Mouse (Mus musculus) hindbrain, postnatal 0 days (tissue): ENCODE results near the gene Wdr20. TPM values are rescaled to one million over a fixed set of nuclear protein-coding genes. Genes with fewer than 3 reads are reported as not detected.

Experiments used
- ATAC-seq: fragments of 200-750 bp; cut with Nextera tagmentation; 2 replicates; pipeline ENCODE4 v1.8.0; 2017; ENCODE audit warnings: mild to moderate bottlenecking, moderate TSS enrichment, moderate library complexity
- DNase-seq: peaks from one replicate; pipeline ENCODE4 v3.0.0-alpha.2; 2015; ENCODE audit warnings: low spot score
- H3K27ac ChIP-seq: fragments of 300-500 bp; sonication (generic); 2 replicates; pipeline ENCODE4 v1.5.1; 2014; ENCODE audit warnings: mild to moderate bottlenecking
- H3K27me3 ChIP-seq: fragments of 300-500 bp; sonication (generic); 2 replicates; pipeline ENCODE4 v1.6.1; 2014; ENCODE audit warnings: low read length, mixed read lengths; ENCODE audit not compliant: insufficient read depth
- H3K36me3 ChIP-seq: fragments of 300-500 bp; sonication (generic); 2 replicates; pipeline ENCODE4 v1.6.1; 2014; ENCODE audit warnings: low read length, mixed read lengths; ENCODE audit not compliant: insufficient read depth
- H3K4me1 ChIP-seq: fragments of 300-500 bp; sonication (generic); 2 replicates; pipeline ENCODE4 v1.6.1; 2014; ENCODE audit warnings: antibody characterized with exemption, low read length, mixed read lengths; ENCODE audit not compliant: insufficient read depth
- H3K4me2 ChIP-seq: fragments of 300-500 bp; sonication (generic); 2 replicates; pipeline ENCODE4 v1.6.1; 2014; ENCODE audit warnings: low read depth, mild to moderate bottlenecking, low read length, moderate library complexity, mixed read lengths
- H3K4me3 ChIP-seq: fragments of 300-500 bp; sonication (generic); 2 replicates; pipeline ENCODE4 v1.5.1; 2014; ENCODE audit warnings: low read length
- H3K9ac ChIP-seq: fragments of 300-500 bp; sonication (generic); replicated peaks from 2 replicates; pipeline ENCODE4 v1.6.1; 2014; ENCODE audit warnings: mild to moderate bottlenecking, low read length, moderate library complexity, mixed read lengths
- H3K9me3 ChIP-seq: fragments of 300-500 bp; sonication (generic); 2 replicates; pipeline ENCODE4 v1.6.1; 2016; ENCODE audit warnings: low read length, mixed read lengths
- CTCF ChIP-seq: IDR thresholded peaks from 2 replicates; pipeline ENCODE4 v1.5.1; 2016; ENCODE audit warnings: antibody characterized with exemption, control low read depth, low read depth
- WGBS: fragments of 180-500 bp; shearing (Covaris S2); extraction: QIAGEN DNeasy Blood & Tissue Kit; methylation state at CpG from one replicate; pipeline ENCODE4 v1.1.7; 2014; 5-methylcytosine and 5-hydroxymethylcytosine counted together
- polyA plus RNA-seq: library from polyadenylated mRNA; unstranded; fragments of >200 nt; fragmentation: Nextera tagmentation; extraction: Ambion mirVana; gene quantifications from 2 replicates; pipeline ENCODE4 v1.2.1, GENCODE M21; 2015
- total RNA-seq: library from RNA; depleted of rRNA; stranded (reverse); fragments of >200 nt; gene quantifications from 2 replicates; pipeline ENCODE4 v1.2.3, GENCODE M21; 2014

Gene Wdr20
- total and polyA plus RNA-seq, 2 experiments from 2014 or later = 17.1 to 28.8 TPM

- 0 out of 2 replicates have a peak, but pooled peaks cover 6% of the 10 kb centered on the region for H3K4me1 ChIP-seq
- H3K9me3 ChIP-seq = no peaks in the 10 kb centered on the region
- under 1% methylated on average over 71 of the region's 71 CpGs for WGBS
- ATAC-seq (peak; percentile 90), DNase-seq (peak; percentile 98)
- H3K27me3 ChIP-seq = no peaks in the 10 kb centered on the region
- peak within 1 kb of the TSS; percentile 66 for H3K4me3 ChIP-seq
- no peak for TF ChIP-seq CTCF
- H3K27ac ChIP-seq = peak within 1 kb of the TSS; percentile 22; the same call in 1 of the 2 replicates
- H3K4me2 ChIP-seq = peak within 1 kb of the TSS; percentile 65
- no peaks in the 10 kb centered on the region for H3K36me3 ChIP-seq
- H3K9ac ChIP-seq = peak within 1 kb of the TSS; percentile 45
These were observed 102.8 kb downstream of the Wdr20 start, which contains the start of gene Mok for GRCm38 (mm10) chr12:110840348-110841198. TSS of gene Mok (minus strand) at chr12:110840939.

- no peak for TF ChIP-seq CTCF
- Histone ChIP-seq H3K4me1 (0 out of 2 replicates have a peak, but pooled peaks cover 5% of the 10 kb centered on the region), H3K9ac (no peak overlapping the region), H3K4me3 (no peak overlapping the region), H3K36me3 (no peaks in the 10 kb centered on the region), H3K4me2 (no peak overlapping the region), H3K27me3 (no peaks in the 10 kb centered on the region), H3K9me3 (no peaks in the 10 kb centered on the region), H3K27ac (no peak overlapping the region)
- ATAC-seq = no peak
- WGBS = 76% methylated on average over 5 of the region's 5 CpGs
- DNase-seq = no peak
These were observed 104.2 kb downstream of the Wdr20 start for GRCm38 (mm10) chr12:110841731-110842493.

- 18% methylated on average over 32 of the region's 32 CpGs for WGBS
- Histone ChIP-seq H3K4me3 (peak overlapping the region; percentile 43), H3K4me2 (peak overlapping the region; percentile 59), H3K36me3 (no peaks in the 10 kb centered on the region), H3K9ac (no peak overlapping the region), H3K27ac (no peak overlapping the region), H3K9me3 (no peaks in the 10 kb centered on the region), H3K4me1 (0 out of 2 replicates have a peak, but pooled peaks cover 2% of the 10 kb centered on the region), H3K27me3 (no peaks in the 10 kb centered on the region)
- peak; percentile 56 for ATAC-seq
- peak; percentile 94 for TF ChIP-seq CTCF
- DNase-seq = peak; percentile 84
These were observed 105.7 kb downstream of the Wdr20 start for GRCm38 (mm10) chr12:110843194-110844048.

- Histone ChIP-seq H3K36me3 (no peaks in the 10 kb centered on the region), H3K4me2 (peak overlapping the region; percentile 59), H3K4me3 (peak overlapping the region; percentile 43), H3K9ac (peak overlapping the region; percentile 6; the same call in 1 of the 2 replicates), H3K27me3 (no peaks in the 10 kb centered on the region), H3K4me1 (0 out of 2 replicates have a peak, but pooled peaks cover 2% of the 10 kb centered on the region), H3K27ac (peak overlapping the region; percentile 60; the same call in 1 of the 2 replicates), H3K9me3 (no peaks in the 10 kb centered on the region)
- TF ChIP-seq CTCF = no peak; the same call in 1 of the 2 replicates
- ATAC-seq = no peak
- 1% methylated on average over 42 of the region's 42 CpGs for WGBS
- DNase-seq = peak; percentile 26
These were observed 106.7 kb downstream of the Wdr20 start for GRCm38 (mm10) chr12:110844227-110845130.

GRCm38 (mm10) chr12:110845131-110845880, 107.6 kb downstream of the Wdr20 start:
- H3K9me3 ChIP-seq = no peaks in the 10 kb centered on the region
- no peaks in the 10 kb centered on the region for H3K36me3 ChIP-seq
- under 1% methylated on average over 36 of the region's 36 CpGs for WGBS
- DNase-seq = peak; percentile 85
- peak overlapping the region; percentile 59 for H3K4me2 ChIP-seq
- peak overlapping the region; percentile 6; the same call in 1 of the 2 replicates for H3K9ac ChIP-seq
- 0 out of 2 replicates have a peak, but pooled peaks cover 2% of the 10 kb centered on the region for H3K4me1 ChIP-seq
- TF ChIP-seq CTCF = no peak
- H3K4me3 ChIP-seq = peak overlapping the region; percentile 43
- H3K27ac ChIP-seq = peak overlapping the region; percentile 66
- ATAC-seq = peak; percentile 57
- no peaks in the 10 kb centered on the region for H3K27me3 ChIP-seq
